Mouse (Mus musculus): ENCODE results near the gene Klf12. TPM values are rescaled to one million over a fixed set of nuclear protein-coding genes. Genes with fewer than 3 reads are reported as not detected.
A peak's percentile ranks its signal among the peaks of the same experiment; 100 is the strongest.

The Klf12 gene
- polyA plus RNA-seq, 1 experiment from 2014 or later: 45.8 TPM

DNA sequence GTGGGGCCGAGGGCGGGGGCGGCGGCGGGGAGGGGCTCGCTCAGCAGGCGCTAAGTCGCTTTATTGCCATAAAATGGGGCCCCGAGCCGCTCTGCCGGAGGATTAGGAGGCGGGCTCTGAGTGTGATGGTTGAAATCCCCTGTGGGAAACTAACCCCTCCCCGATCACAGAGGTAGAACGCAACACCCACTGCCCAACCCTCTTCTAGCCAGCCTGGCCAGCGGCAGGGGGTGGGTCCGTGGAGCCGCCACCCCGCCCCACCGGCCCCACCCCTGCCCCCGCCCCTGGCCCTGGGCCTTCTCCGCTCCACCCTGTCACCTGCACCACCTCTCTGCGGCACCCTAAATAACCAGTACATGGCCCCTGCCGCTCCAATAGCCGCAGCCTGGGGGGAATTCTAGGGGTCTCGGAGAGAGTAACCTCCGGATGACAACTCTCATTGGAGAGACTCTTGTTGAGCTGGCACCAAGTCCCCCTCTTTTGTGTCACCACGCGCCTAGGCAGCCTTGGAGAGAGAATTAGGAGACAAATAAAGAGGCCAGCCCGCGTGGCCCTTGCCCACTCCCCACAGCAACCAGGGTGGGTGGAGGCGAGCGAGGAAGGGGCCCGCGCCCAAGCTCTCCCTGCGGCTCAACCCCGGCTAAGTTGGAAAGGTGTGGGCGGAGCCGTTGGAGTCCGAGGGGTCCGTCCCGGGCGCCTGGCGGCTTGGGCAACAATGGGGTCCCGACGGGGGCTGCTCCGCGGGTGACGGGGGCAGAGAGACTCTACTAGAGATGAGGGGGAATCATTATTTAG is 579 bp upstream of the Klf12 start:
- H3K27ac ChIP-seq: peak overlapping the region; percentile 97
- H3K4me2 ChIP-seq: peak overlapping the region; percentile 85
- ATAC-seq: peak; percentile 87
- H3K36me3 ChIP-seq (ENCODE audit: poor library complexity, severe bottlenecking): no peaks in the 10 kb centered on the region
- H3K9ac ChIP-seq: peak overlapping the region; percentile 89
- H3K9me3 ChIP-seq (replicated peaks): peaks cover under 1% of the 10 kb centered on the region; the same call in 1 of the 2 replicates
- no peaks in the 10 kb centered on the region for H3K27me3 ChIP-seq
- H3K4me1 ChIP-seq: peaks cover 29% of the 10 kb centered on the region
- under 1% methylated on average over 42 of the region's 48 CpGs for WGBS
- peak overlapping the region; percentile 67 for H3K4me3 ChIP-seq

DNA sequence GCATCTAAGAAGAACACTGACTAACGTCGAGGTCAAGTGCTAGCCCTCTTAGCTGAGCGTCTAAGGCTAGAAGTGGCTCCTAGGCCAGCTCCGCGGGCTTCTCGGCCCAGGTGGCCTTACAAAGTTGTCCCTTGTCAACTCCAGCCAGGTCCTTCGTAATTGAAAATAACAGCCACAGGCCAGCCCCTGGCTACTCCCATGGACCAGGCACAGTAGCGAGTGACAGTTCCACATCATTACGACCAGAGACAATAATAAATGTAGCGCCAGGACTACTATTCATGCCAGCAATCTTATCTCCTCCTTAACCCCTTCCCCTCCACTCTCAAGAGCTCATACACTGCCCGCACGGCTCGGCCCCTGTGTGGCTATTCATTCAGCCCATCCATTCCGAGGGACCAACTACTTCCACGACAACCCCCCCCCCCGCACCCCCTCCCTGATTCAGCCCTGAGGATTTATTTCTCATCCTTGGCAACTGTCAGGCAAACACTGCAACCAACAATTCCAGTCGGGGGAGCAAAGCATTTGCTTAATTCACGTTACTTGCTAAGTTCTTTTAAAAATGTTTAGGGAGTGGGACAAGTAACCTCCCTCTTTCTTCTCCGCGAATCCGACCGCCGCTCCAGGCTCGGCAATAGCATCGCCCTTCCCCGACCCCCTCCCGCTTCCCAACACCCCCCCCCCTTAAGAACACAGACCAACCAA is 914 bp downstream of the Klf12 start:
- peak; percentile 7; the same call in 1 of the 2 replicates for ATAC-seq

DNA sequence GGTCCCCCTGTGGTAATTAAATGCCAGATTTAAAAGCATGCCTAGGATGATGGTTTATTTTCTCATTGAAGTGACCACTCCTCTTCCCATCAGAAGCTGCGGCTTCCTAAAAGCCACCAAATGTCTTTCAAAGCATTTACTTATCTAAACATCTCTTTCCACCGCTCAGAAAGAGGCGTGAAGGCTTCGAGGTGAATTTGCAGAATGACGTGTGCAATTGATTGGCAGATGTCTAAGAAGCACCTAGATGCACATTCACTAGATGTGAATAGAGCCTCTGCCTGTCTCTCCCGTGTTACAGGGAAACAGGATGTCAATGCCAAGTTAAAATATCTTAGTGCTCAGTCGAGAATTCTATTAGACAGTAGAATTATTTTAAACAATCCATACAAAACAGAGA is 1.8 kb downstream of the Klf12 start:
- H3K27ac ChIP-seq: peak overlapping the region; percentile 97
- H3K4me2 ChIP-seq: peak overlapping the region; percentile 85
- ATAC-seq: no peak
- H3K9ac ChIP-seq: peak overlapping the region; percentile 89
- no peaks in the 10 kb centered on the region for H3K27me3 ChIP-seq
- peak overlapping the region; percentile 67 for H3K4me3 ChIP-seq
- WGBS: 3% methylated on average over 7 of the region's 7 CpGs
- peaks cover 29% of the 10 kb centered on the region for H3K4me1 ChIP-seq
- peaks cover 7% of the 10 kb centered on the region; the same call in 1 of the 2 replicates for H3K9me3 ChIP-seq (replicated peaks)
- H3K36me3 ChIP-seq (ENCODE audit: poor library complexity, severe bottlenecking): 0 out of 2 replicates have a peak, but pooled peaks cover 6% of the 10 kb centered on the region

More for the DNA sequence above, 914 bp downstream of the Klf12 start:
- under 1% methylated on average over 27 of the region's 27 CpGs for WGBS
- peak overlapping the region; percentile 67 for H3K4me3 ChIP-seq
- H3K27me3 ChIP-seq: no peaks in the 10 kb centered on the region
- H3K36me3 ChIP-seq (ENCODE audit: poor library complexity, severe bottlenecking): 0 out of 2 replicates have a peak, but pooled peaks cover 3% of the 10 kb centered on the region
- peak overlapping the region; percentile 97 for H3K27ac ChIP-seq
- peak overlapping the region; percentile 85 for H3K4me2 ChIP-seq
- H3K9me3 ChIP-seq (replicated peaks): peaks cover 7% of the 10 kb centered on the region; the same call in 1 of the 2 replicates
- H3K4me1 ChIP-seq: peaks cover 29% of the 10 kb centered on the region
- peak overlapping the region; percentile 89 for H3K9ac ChIP-seq

DNA sequence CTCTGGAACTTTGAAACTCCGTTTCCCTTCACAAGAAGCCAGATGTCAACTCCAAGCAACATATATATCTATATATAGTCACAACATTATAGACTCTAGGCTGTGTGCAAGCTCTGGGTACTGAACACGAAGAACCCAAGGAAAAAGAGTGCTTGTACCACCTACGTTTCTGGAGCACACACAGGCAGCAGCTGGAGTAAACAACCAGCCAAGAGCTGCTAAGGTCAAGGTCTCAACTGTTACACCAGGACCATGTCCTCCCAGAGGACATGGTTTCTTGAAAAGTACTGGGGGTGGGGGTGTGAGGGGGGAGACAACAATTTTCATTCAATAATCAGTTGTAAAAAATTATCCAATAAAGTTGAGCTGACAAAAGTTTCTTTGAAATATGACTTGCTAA is 2.7 kb downstream of the Klf12 start:
- no peak overlapping the region for H3K4me3 ChIP-seq
- WGBS: 59% methylated on average over 3 of the region's 3 CpGs

DNA sequence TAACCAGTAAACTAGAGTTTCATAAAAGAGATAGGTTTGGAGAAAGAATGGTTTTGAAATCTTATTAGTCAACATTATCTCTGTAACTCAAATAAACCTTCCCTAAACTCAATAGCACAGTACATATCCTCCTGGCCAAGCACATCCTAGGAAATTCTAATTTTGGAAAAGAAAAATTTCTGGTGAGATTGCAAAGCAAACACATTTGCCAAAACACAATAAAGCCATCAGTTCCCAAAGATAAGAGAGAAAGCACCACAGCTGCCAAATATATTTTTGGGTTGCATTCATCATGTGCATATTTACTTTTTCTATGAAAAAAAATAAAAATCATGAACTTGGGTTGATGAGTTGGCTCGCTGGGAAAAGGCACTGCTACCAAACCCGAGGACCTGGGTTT is 10.3 kb downstream of the Klf12 start:
- H3K36me3 ChIP-seq (ENCODE audit: poor library complexity, severe bottlenecking): 0 out of 2 replicates have a peak, but pooled peaks cover 6% of the 10 kb centered on the region
- no peak overlapping the region for H3K27ac ChIP-seq
- no peaks in the 10 kb centered on the region; the same call in 1 of the 2 replicates for H3K9me3 ChIP-seq (replicated peaks)
- ATAC-seq: no peak
- no peak overlapping the region for H3K9ac ChIP-seq
- H3K4me1 ChIP-seq: no peaks in the 10 kb centered on the region
- H3K4me2 ChIP-seq: no peak overlapping the region
- H3K27me3 ChIP-seq: no peaks in the 10 kb centered on the region
- 97% methylated on average over 2 of the region's 2 CpGs for WGBS
- no peak overlapping the region for H3K4me3 ChIP-seq

More for the DNA sequence above, 2.7 kb downstream of the Klf12 start:
- Histone ChIP-seq H3K4me1 (peaks cover 26% of the 10 kb centered on the region), H3K27ac (no peak overlapping the region), H3K36me3 (ENCODE audit: poor library complexity, severe bottlenecking) (0 out of 2 replicates have a peak, but pooled peaks cover 6% of the 10 kb centered on the region), H3K9ac (no peak overlapping the region), H3K27me3 (no peaks in the 10 kb centered on the region), H3K9me3 (replicated peaks) (peaks cover 7% of the 10 kb centered on the region; the same call in 1 of the 2 replicates), H3K4me2 (peak overlapping the region; percentile 39)
- no peak for ATAC-seq

DNA sequence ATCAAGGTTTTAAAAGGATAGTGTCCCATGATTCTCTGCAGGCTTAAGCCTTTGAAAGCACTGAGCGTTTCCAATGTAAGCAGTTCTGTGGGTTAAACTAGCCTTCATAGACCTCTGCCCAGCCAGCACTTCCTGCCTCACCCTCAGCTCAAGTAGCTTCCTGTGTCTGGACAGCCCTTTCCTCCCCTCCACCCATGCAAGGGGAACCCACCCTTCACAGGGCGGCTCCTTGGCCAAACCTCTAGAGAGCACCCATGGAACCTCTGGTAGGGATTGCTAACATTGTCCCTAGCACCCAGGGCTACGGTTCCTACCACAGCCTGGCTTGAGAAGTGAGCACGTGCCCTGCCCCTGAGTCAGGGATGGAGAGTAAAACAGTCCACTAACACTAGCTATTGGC is 23.9 kb downstream of the Klf12 start:
- H3K27ac ChIP-seq: no peak overlapping the region
- no peaks in the 10 kb centered on the region for H3K4me1 ChIP-seq
- H3K36me3 ChIP-seq (ENCODE audit: poor library complexity, severe bottlenecking): no peaks in the 10 kb centered on the region
- H3K4me3 ChIP-seq: no peak overlapping the region
- ATAC-seq: no peak
- H3K9ac ChIP-seq: no peak overlapping the region
- no peak overlapping the region for H3K4me2 ChIP-seq
- no peaks in the 10 kb centered on the region for H3K27me3 ChIP-seq
- no peaks in the 10 kb centered on the region for H3K9me3 ChIP-seq (replicated peaks)
- WGBS: 87% methylated on average over 4 of the region's 4 CpGs

DNA sequence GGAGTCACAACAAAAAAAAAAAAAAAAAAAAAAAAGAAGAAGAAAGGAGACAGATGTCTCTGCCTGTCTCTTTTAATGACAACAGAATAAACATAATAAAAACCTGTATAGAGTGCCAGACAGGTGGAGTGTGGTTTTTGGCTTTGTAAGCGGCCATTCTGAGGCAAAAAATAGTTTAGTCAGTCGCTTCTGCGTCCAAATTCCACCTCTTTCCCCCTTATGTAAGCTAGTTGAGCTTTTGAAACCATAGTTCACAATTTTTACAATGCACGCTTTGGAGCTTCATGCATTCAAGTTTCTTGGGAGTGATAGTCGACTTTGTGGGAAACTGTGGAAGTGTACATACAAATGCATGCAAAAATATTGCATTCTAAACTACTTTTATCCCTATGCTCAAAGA is 41.4 kb downstream of the Klf12 start:
- no peak overlapping the region for H3K4me2 ChIP-seq
- no peaks in the 10 kb centered on the region for H3K9me3 ChIP-seq (replicated peaks)
- H3K27ac ChIP-seq: no peak overlapping the region
- H3K27me3 ChIP-seq: no peaks in the 10 kb centered on the region
- H3K9ac ChIP-seq: no peak overlapping the region
- WGBS: 92% methylated on average over 5 of the region's 5 CpGs
- no peak for ATAC-seq
- peaks cover 11% of the 10 kb centered on the region for H3K36me3 ChIP-seq (ENCODE audit: poor library complexity, severe bottlenecking)
- no peak overlapping the region for H3K4me3 ChIP-seq
- no peaks in the 10 kb centered on the region for H3K4me1 ChIP-seq

DNA sequence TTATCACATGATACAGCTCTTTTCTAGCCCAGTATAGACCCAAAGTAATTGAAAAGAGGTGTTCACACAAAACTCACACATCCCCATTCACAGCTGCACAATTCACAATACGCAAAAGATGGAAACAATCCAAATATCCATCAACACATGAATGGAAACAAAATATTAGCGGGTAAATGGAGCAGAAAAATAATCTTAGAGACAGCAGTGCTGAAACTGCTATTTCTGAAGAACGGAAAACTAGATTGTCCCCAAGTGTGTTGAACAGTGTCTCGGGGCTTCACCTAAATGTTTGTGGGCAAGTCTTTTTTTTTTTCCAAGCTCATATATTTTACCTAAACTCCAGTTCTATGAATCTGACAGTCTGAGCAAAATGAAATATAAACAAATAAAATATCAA is 44.6 kb downstream of the Klf12 start:
- 77% methylated on average over 4 of the region's 4 CpGs for WGBS
- Histone ChIP-seq H3K9ac (no peak overlapping the region), H3K36me3 (ENCODE audit: poor library complexity, severe bottlenecking) (no peaks in the 10 kb centered on the region), H3K27ac (no peak overlapping the region), H3K27me3 (no peaks in the 10 kb centered on the region), H3K4me1 (peaks cover 7% of the 10 kb centered on the region; the same call in 1 of the 2 replicates), H3K9me3 (replicated peaks) (no peaks in the 10 kb centered on the region), H3K4me3 (no peak overlapping the region), H3K4me2 (no peak overlapping the region)
- no peak for ATAC-seq

DNA sequence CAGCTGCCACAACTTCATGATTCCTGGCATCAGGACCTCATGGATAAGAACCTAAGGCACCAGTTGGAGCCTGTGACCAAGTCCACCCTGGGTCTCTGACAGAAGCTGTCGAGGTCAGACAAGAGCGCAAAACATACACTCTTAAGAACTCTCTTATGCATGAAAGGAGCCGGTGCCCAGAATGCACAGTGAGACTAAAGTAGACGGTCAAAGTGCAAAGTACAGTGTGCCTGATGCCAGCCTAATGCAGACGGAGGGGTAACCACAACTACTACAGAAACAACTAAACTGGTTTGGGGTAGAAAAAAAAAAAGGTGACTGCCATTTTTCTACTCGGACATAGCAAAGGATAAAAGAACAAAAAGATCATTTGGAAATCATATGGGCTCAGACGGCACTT is 47.7 kb downstream of the Klf12 start:
- Histone ChIP-seq H3K4me1 (peaks cover 7% of the 10 kb centered on the region; the same call in 1 of the 2 replicates), H3K9ac (no peak overlapping the region), H3K27me3 (no peaks in the 10 kb centered on the region), H3K36me3 (ENCODE audit: poor library complexity, severe bottlenecking) (no peaks in the 10 kb centered on the region), H3K9me3 (replicated peaks) (no peaks in the 10 kb centered on the region), H3K27ac (no peak overlapping the region), H3K4me3 (no peak overlapping the region), H3K4me2 (no peak overlapping the region)
- ATAC-seq: no peak
- WGBS: 86% methylated on average over 7 of the region's 7 CpGs

DNA sequence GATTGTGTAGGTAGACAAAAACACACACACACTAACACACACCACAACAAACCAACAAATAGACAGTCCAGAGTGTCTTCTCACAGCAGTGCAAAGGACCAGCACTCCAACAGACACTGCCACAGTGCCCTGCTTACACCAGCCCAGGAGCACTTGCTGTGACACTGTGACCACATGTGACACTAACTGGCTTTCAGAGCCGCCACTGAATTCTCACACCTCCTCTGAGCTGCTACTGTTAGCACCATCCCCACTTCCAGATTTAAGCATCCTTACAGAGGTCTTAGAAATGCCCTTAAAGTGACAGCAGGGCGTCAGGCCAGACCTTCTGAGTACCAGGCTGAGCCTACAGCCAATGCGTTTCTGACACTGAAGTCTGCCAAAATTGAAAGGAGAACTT is 48.7 kb downstream of the Klf12 start:
- ATAC-seq: peak; percentile 21; the same call in 1 of the 2 replicates
- Histone ChIP-seq H3K4me1 (peaks cover 7% of the 10 kb centered on the region; the same call in 1 of the 2 replicates), H3K27ac (no peak overlapping the region), H3K9me3 (replicated peaks) (no peaks in the 10 kb centered on the region), H3K27me3 (no peaks in the 10 kb centered on the region), H3K4me3 (no peak overlapping the region), H3K4me2 (no peak overlapping the region), H3K36me3 (ENCODE audit: poor library complexity, severe bottlenecking) (no peaks in the 10 kb centered on the region), H3K9ac (no peak overlapping the region)
- WGBS: 35% methylated on average over 3 of the region's 3 CpGs

DNA sequence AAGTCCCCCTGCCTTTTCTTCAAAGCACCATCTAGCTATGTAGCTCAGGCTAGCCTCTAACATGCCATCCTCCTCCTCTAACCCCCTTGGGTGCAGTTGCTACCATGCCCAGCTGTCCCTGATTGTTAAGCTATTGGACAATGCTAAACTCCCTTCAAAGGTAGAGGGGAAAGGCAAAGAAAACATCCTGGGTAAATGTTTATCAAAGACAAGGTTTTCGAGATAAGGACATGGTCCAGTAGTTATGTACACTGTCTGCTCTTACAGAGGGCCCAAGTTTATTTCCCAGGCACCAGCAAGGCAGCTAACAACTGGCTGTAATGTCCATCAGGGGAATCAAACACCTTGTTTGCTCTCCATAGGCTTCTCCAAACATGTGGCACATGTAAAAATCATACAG is 53.1 kb downstream of the Klf12 start:
- Histone ChIP-seq H3K27me3 (no peaks in the 10 kb centered on the region), H3K27ac (no peak overlapping the region), H3K4me2 (no peak overlapping the region), H3K4me1 (peaks cover 7% of the 10 kb centered on the region; the same call in 1 of the 2 replicates), H3K4me3 (no peak overlapping the region), H3K36me3 (ENCODE audit: poor library complexity, severe bottlenecking) (no peaks in the 10 kb centered on the region), H3K9ac (no peak overlapping the region), H3K9me3 (replicated peaks) (no peaks in the 10 kb centered on the region)
- no peak for ATAC-seq
- 87% methylated on average over 1 of the region's 1 CpGs for WGBS

DNA sequence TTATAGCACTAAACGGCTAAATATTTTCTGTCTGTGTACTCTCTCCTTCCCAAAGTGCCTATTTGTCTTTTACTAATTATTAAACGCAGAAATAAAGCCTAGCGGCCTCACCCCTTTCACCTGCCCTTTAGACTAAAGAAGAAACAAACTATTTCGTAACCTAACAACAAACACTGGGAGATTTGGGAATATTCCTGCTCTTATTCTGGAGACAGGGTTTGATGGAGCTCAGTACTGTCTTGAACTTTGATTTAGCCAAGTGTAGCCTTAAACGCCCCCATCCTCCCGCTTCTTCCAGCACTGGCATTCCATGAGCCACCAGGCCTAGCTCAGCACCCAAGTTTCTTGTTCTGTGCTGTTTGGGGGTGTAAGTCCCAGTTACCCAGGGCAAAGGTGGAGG is 56.4 kb downstream of the Klf12 start:
- no peak for ATAC-seq
- Histone ChIP-seq H3K9me3 (replicated peaks) (no peaks in the 10 kb centered on the region), H3K9ac (no peak overlapping the region), H3K36me3 (ENCODE audit: poor library complexity, severe bottlenecking) (no peaks in the 10 kb centered on the region), H3K27ac (no peak overlapping the region), H3K4me3 (no peak overlapping the region), H3K27me3 (no peaks in the 10 kb centered on the region), H3K4me1 (no peaks in the 10 kb centered on the region; the same call in 1 of the 2 replicates), H3K4me2 (no peak overlapping the region)
- WGBS: 94% methylated on average over 6 of the region's 6 CpGs

Data from forebrain, embryonic 13.5 days (tissue).